22 mouse cellular contexts compared by ENCODE assay signal in the genomic region with DNA sequence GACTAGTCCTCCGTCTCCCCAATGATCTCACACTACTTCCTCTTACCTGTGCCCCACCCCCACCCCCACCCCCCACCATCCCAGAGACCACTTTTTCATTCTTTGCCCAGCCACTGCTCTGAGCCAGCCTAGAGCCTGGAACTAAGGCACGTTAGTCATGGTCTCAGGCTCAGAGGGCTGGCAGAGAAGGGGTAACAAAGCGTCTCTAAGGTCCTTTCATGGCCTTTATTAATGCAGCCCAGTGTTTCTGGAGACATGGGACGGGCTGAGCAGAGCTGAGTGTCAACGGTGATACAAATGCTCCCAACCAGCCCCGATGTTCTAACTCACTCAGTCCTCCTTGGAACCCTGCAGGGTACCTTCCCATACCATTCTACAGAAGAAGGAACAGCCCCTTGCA. TPM values are rescaled to one million over a fixed set of nuclear protein-coding genes. Genes with fewer than 3 reads are reported as not detected.
A peak's percentile ranks its signal among the peaks of the same experiment; 100 is the strongest.
DNase-seq lines count a peak whose midpoint lies in the region; ATAC-seq and TF ChIP-seq lines count a peak whose summit lies in the region.
"Had no signal": no experiment of that assay in that cellular context is flagged by ENCODE, and none has a peak within 500 bp of the region (broad histone marks: within the 10 kb centered on the region; RNA-seq: fewer than 3 reads in every experiment).

No protein-coding gene starts in this region.

- H3K4me3 ChIP-seq in hindbrain, embryonic 10.5 days: no peak overlapping the region
- H3K4me3 ChIP-seq in midbrain, postnatal 0 days (ENCODE audit: low read depth, low read length): no peak overlapping the region
- H3K4me3 ChIP-seq in liver, embryonic 12.5 days: no peak overlapping the region
- no peak overlapping the region for H3K4me3 ChIP-seq in kidney, embryonic 15.5 days (replicated peaks)
- H3K4me3 ChIP-seq: erythroblast, embryonic 14.5 days; heart, embryonic 13.5 days; intestine, embryonic 15.5 days had no signal

- peak; percentile 58 for DNase-seq in embryo, embryonic 10 days (ENCODE audit: low spot score)
- DNase-seq in embryo, embryonic 9.5 days (ENCODE audit: extremely low spot score): no peak
- DNase-seq in hindbrain, embryonic 10.5 days (ENCODE audit: low spot score): no peak
- DNase-seq in mesoderm, embryonic 11.5 days (ENCODE audit: low read depth, low spot score): peak; percentile 59
- DNase-seq in midbrain, postnatal 0 days (ENCODE audit: low spot score): peak; percentile 50
- DNase-seq in kidney, postnatal 25 days: no peak
- DNase-seq: cerebellum, adult 11-12 months; cerebellum, postnatal 36 days; heart, postnatal 36 days; layer of hippocampus, postnatal 36 days; lung, adult 2 months; lung, postnatal 36 days; right cerebral cortex, adult 18-20 months; spleen, adult 18-20 months; thymus, adult 2 months had no signal

- H3K36me3 ChIP-seq in hindbrain, embryonic 10.5 days: no peaks in the 10 kb centered on the region
- H3K36me3 ChIP-seq in midbrain, postnatal 0 days (ENCODE audit: insufficient read depth, low read length): no peaks in the 10 kb centered on the region
- no peaks in the 10 kb centered on the region for H3K36me3 ChIP-seq in liver, embryonic 12.5 days
- H3K36me3 ChIP-seq in kidney, embryonic 15.5 days: no peaks in the 10 kb centered on the region
- H3K36me3 ChIP-seq: heart, embryonic 13.5 days; intestine, embryonic 15.5 days had no signal

- H3K4me1 ChIP-seq in hindbrain, embryonic 10.5 days (replicated peaks): peaks cover 67% of the 10 kb centered on the region
- peaks cover 6% of the 10 kb centered on the region; the same call in 1 of the 2 replicates for H3K4me1 ChIP-seq in midbrain, postnatal 0 days (ENCODE audit: insufficient read depth, low read length)
- peaks cover 7% of the 10 kb centered on the region; the same call in 1 of the 2 replicates for H3K4me1 ChIP-seq in liver, embryonic 12.5 days
- peaks cover 18% of the 10 kb centered on the region for H3K4me1 ChIP-seq in kidney, embryonic 15.5 days

- peaks cover 49% of the 10 kb centered on the region for H3K27me3 ChIP-seq in hindbrain, embryonic 10.5 days (ENCODE audit: insufficient read depth, poor library complexity, severe bottlenecking)
- 0 out of 2 replicates have a peak, but pooled peaks cover 4% of the 10 kb centered on the region for H3K27me3 ChIP-seq in midbrain, postnatal 0 days (ENCODE audit: insufficient read depth, low read length)
- peaks cover 58% of the 10 kb centered on the region for H3K27me3 ChIP-seq in liver, embryonic 12.5 days (replicated peaks)
- H3K27me3 ChIP-seq in kidney, embryonic 15.5 days: peaks cover 32% of the 10 kb centered on the region

- no peak overlapping the region for H3K4me2 ChIP-seq in midbrain, postnatal 0 days (ENCODE audit: low read depth, low read length, poor library complexity, severe bottlenecking)
- H3K4me2 ChIP-seq in liver, embryonic 12.5 days: no peak overlapping the region
- H3K4me2 ChIP-seq in kidney, embryonic 15.5 days: no peak overlapping the region
- H3K4me2 ChIP-seq: heart, embryonic 13.5 days; intestine, embryonic 15.5 days had no signal

- ATAC-seq in midbrain, postnatal 0 days (ENCODE audit: low FRiP score): peak; percentile 56
- ATAC-seq in liver, embryonic 12.5 days: no peak
- no peak for ATAC-seq in kidney, embryonic 15.5 days (replicated peaks; ENCODE audit: low FRiP score)
- ATAC-seq: forebrain, embryonic 16.5 days; intestine, embryonic 15.5 days had no signal

- TF ChIP-seq CTCF in midbrain, postnatal 0 days (IDR thresholded peaks at IDR 0.05): no peak

- 23% methylated on average over 6 of the region's 6 CpGs for WGBS in hindbrain, embryonic 10.5 days
- WGBS in midbrain, postnatal 0 days: 22% methylated on average over 6 of the region's 6 CpGs
- WGBS in liver, embryonic 12.5 days (ENCODE audit: insufficient replicate concordance): 39% methylated on average over 6 of the region's 6 CpGs
- 56% methylated on average over 6 of the region's 6 CpGs for WGBS in kidney, embryonic 15.5 days

- H3K9me3 ChIP-seq in hindbrain, embryonic 10.5 days: no peaks in the 10 kb centered on the region
- no peaks in the 10 kb centered on the region for H3K9me3 ChIP-seq in midbrain, postnatal 0 days (ENCODE audit: low read length)
- no peaks in the 10 kb centered on the region for H3K9me3 ChIP-seq in liver, embryonic 12.5 days (replicated peaks)
- H3K9me3 ChIP-seq in kidney, embryonic 15.5 days (replicated peaks): no peaks in the 10 kb centered on the region
- H3K9me3 ChIP-seq: heart, embryonic 13.5 days; intestine, embryonic 15.5 days had no signal

- H3K27ac ChIP-seq in hindbrain, embryonic 10.5 days: peak overlapping the region; percentile 82
- no peak overlapping the region for H3K27ac ChIP-seq in midbrain, postnatal 0 days (ENCODE audit: low read depth, low read length)
- no peak overlapping the region for H3K27ac ChIP-seq in liver, embryonic 12.5 days
- no peak overlapping the region for H3K27ac ChIP-seq in kidney, embryonic 15.5 days
- H3K27ac ChIP-seq: heart, embryonic 13.5 days; intestine, embryonic 15.5 days had no signal

- no peak overlapping the region for H3K9ac ChIP-seq in midbrain, postnatal 0 days (replicated peaks; ENCODE audit: low read length, poor library complexity, severe bottlenecking)
- H3K9ac ChIP-seq in liver, embryonic 12.5 days: no peak overlapping the region
- H3K9ac ChIP-seq in kidney, embryonic 15.5 days: no peak overlapping the region
- H3K9ac ChIP-seq: heart, embryonic 13.5 days; intestine, embryonic 15.5 days had no signal

RNA-seq across cellular contexts. Expression of gene Eya2, which starts 30.2 kb away (rescaled TPM):
- polyA plus RNA-seq in hindbrain, embryonic 10.5 days (2016; fragmentation: Nextera tagmentation; extraction: Ambion mirVana): 28.1 and 32.8 TPM in 2 replicates
- 12.0 and 21.6 TPM in 2 replicates for total RNA-seq in midbrain, postnatal 0 days (2014; rRNA removed)
- 6.0 and 7.1 TPM in 2 replicates for polyA plus RNA-seq in midbrain, postnatal 0 days (2015; fragmentation: Nextera tagmentation; extraction: Ambion mirVana)
- polyA plus RNA-seq in liver, embryonic 12.5 days (2016; fragmentation: Nextera tagmentation; extraction: Ambion mirVana): 0.07 and 0.36 TPM in 2 replicates
- 6.6 and 6.9 TPM in 2 replicates for polyA plus RNA-seq in kidney, embryonic 15.5 days (2015; fragmentation: Nextera tagmentation; extraction: Ambion mirVana)
- total RNA-seq: MEL had no signal
- polyA plus RNA-seq: erythroblast, embryonic 14.5 days had no signal

Comparison
In these comparisons a context has a peak if more than half of its experiments do, and no peak if none do; other contexts are left out.
1. DNase-seq: peak in embryo, embryonic 10 days (single experiment), mesoderm, embryonic 11.5 days (single experiment) and midbrain, postnatal 0 days (single experiment); none in embryo, embryonic 9.5 days (single experiment), hindbrain, embryonic 10.5 days (single experiment) and kidney, postnatal 25 days (0 of 2).